Mouse (Mus musculus) neural tube, embryonic 13.5 days (tissue): Measurements from ENCODE around the gene Rpl3l. TPM values are rescaled to one million over a fixed set of nuclear protein-coding genes. Genes with fewer than 3 reads are reported as not detected.

Source experiments
- polyA plus RNA-seq: library from polyadenylated mRNA; unstranded; fragments of >200 nt; fragmentation: Nextera tagmentation; extraction: Ambion mirVana; gene quantifications from 2 replicates; pipeline ENCODE4 v1.2.1, GENCODE M21; 2015

Gene Rpl3l
- polyA plus RNA-seq, 1 experiment from 2014 or later = not detected

Other genes with a start within 250 kb of the Rpl3l start
- 35.7 and 36.2 TPM in 2 replicates for gene Mlst8, start 248.7 kb upstream of the Rpl3l start, polyA plus RNA-seq
- 35.0 and 35.3 TPM in 2 replicates for gene Caskin1, start 239.2 kb upstream of the Rpl3l start, polyA plus RNA-seq
- gene Traf7, start 199.9 kb upstream of the Rpl3l start, polyA plus RNA-seq = 70.1 and 82.9 TPM in 2 replicates
- gene Rab26, start 193.6 kb upstream of the Rpl3l start, polyA plus RNA-seq = 1.5 and 1.6 TPM in 2 replicates
- 20.1 and 22.9 TPM in 2 replicates for gene Pkd1, start 178.0 kb upstream of the Rpl3l start, polyA plus RNA-seq
- 62.5 and 73.0 TPM in 2 replicates for gene Tsc2, start 95.2 kb upstream of the Rpl3l start, polyA plus RNA-seq
- 7.4 and 9.7 TPM in 2 replicates for gene Nthl1, start 95.1 kb upstream of the Rpl3l start, polyA plus RNA-seq
- 35.4 and 42.6 TPM in 2 replicates for gene Slc9a3r2, start 77.5 kb upstream of the Rpl3l start, polyA plus RNA-seq
- not detected in 2 replicates for gene Npw, start 69.4 kb upstream of the Rpl3l start, polyA plus RNA-seq
- 20.9 and 22.2 TPM in 2 replicates for gene Zfp598, start 58.1 kb upstream of the Rpl3l start, polyA plus RNA-seq
- 94.2 and 114 TPM in 2 replicates for gene Syngr3, start 37.9 kb upstream of the Rpl3l start, polyA plus RNA-seq
- gene Gfer, start 31.7 kb upstream of the Rpl3l start, polyA plus RNA-seq = 34.3 and 39.6 TPM in 2 replicates
- 1.1 and 1.5 TPM in 2 replicates for gene Noxo1, start 31.6 kb upstream of the Rpl3l start, polyA plus RNA-seq
- 58.4 and 64.0 TPM in 2 replicates for gene Tbl3, start 20.2 kb upstream of the Rpl3l start, polyA plus RNA-seq
- 0.18 TPM in 1 of 2 replicates, not detected in the other for gene Rnf151, start 9.8 kb upstream of the Rpl3l start, polyA plus RNA-seq
- gene Rps2, start 9.7 kb upstream of the Rpl3l start, polyA plus RNA-seq = 759 and 773 TPM in 2 replicates
- gene Ndufb10, start 3.3 kb upstream of the Rpl3l start, polyA plus RNA-seq = 261 and 273 TPM in 2 replicates
- 26.5 and 29.4 TPM in 2 replicates for gene Msrb1, start 8.8 kb downstream of the Rpl3l start, polyA plus RNA-seq
- 0.39 and 0.59 TPM in 2 replicates for gene Hs3st6, start 25.2 kb downstream of the Rpl3l start, polyA plus RNA-seq
- not detected in 2 replicates for gene Meiob, start 76.5 kb downstream of the Rpl3l start, polyA plus RNA-seq
- 55.7 and 59.0 TPM in 2 replicates for gene Hagh, start 112.3 kb downstream of the Rpl3l start, polyA plus RNA-seq
- gene Fahd1, start 122.5 kb downstream of the Rpl3l start, polyA plus RNA-seq = 21.1 and 22.3 TPM in 2 replicates
- 0.39 TPM in 1 of 2 replicates, not detected in the other for gene Igfals, start 138.2 kb downstream of the Rpl3l start, polyA plus RNA-seq
- 63.5 and 76.1 TPM in 2 replicates for gene Nubp2, start 158.5 kb downstream of the Rpl3l start, polyA plus RNA-seq
- gene Spsb3, start 158.8 kb downstream of the Rpl3l start, polyA plus RNA-seq = 64.6 and 74.2 TPM in 2 replicates
- gene Eme2, start 167.3 kb downstream of the Rpl3l start, polyA plus RNA-seq = 32.7 and 36.3 TPM in 2 replicates
- gene Mrps34, start 167.3 kb downstream of the Rpl3l start, polyA plus RNA-seq = 71.1 and 85.7 TPM in 2 replicates
- 86.0 and 89.0 TPM in 2 replicates for gene Nme3, start 168.7 kb downstream of the Rpl3l start, polyA plus RNA-seq
- 82.2 and 85.8 TPM in 2 replicates for gene Mapk8ip3, start 209.2 kb downstream of the Rpl3l start, polyA plus RNA-seq
- gene Jpt2, start 232.9 kb downstream of the Rpl3l start, polyA plus RNA-seq = 100 and 110 TPM in 2 replicates